In genomic region chr5:98516214-98516613, GRCm38 (mm10) we compare ENCODE assay signal across 42 mouse cellular contexts. TPM values are rescaled to one million over a fixed set of nuclear protein-coding genes. Genes with fewer than 3 reads are reported as not detected.
DNase-seq lines count a peak whose midpoint lies in the region; ATAC-seq lines count a peak whose summit lies in the region.
"Had no signal": no experiment of that assay in that cellular context is flagged by ENCODE, and none has a peak within 500 bp of the region (broad histone marks: within the 10 kb centered on the region; RNA-seq: fewer than 3 reads in every experiment).

No protein-coding gene starts in this region.

- peak; percentile 7 to 68 for DNase-seq in adrenal gland, adult (ENCODE audit: inconsistent age in 2 of 2, low spot score in 1 of 2)
- no peak for DNase-seq in adrenal gland, adult 18-20 months (ENCODE audit: low spot score in 2 of 2)
- DNase-seq in neural tube, embryonic 10.5 days (ENCODE audit: extremely low spot score, low spot score) = peak; percentile 21
- DNase-seq in neural tube, embryonic 11.5 days (ENCODE audit: low spot score) = no peak
- DNase-seq in lung, adult 18-20 months = no peak
- no peak for DNase-seq in kidney, postnatal 36 days
- DNase-seq: cerebellum, adult 2 months; cerebellum, postnatal 25 days; gastrocnemius, adult 2 months; heart, adult 2 months; kidney, adult 11 months; kidney, postnatal 4 days; lung, postnatal 36 days; spleen, adult 18-20 months; thymus, postnatal 14 days had no signal

- no peaks in the 10 kb centered on the region for H3K36me3 ChIP-seq in neural tube, embryonic 15.5 days
- H3K36me3 ChIP-seq in neural tube, embryonic 11.5 days (ENCODE audit: control insufficient read depth, insufficient read depth, low read length) = no peaks in the 10 kb centered on the region
- H3K36me3 ChIP-seq: G1E; heart, embryonic 12.5 days; kidney, embryonic 15.5 days; limb, embryonic 13.5 days; midbrain, embryonic 12.5 days had no signal

- H3K27me3 ChIP-seq in neural tube, embryonic 15.5 days (replicated peaks) = no peaks in the 10 kb centered on the region
- H3K27me3 ChIP-seq in neural tube, embryonic 11.5 days (ENCODE audit: control insufficient read depth, insufficient read depth, low read length) = no peaks in the 10 kb centered on the region
- H3K27me3 ChIP-seq: heart, embryonic 12.5 days; kidney, embryonic 15.5 days; limb, embryonic 13.5 days; midbrain, embryonic 12.5 days; Patski had no signal

- no peaks in the 10 kb centered on the region for H3K9me3 ChIP-seq in neural tube, embryonic 15.5 days (replicated peaks)
- no peaks in the 10 kb centered on the region for H3K9me3 ChIP-seq in neural tube, embryonic 11.5 days (ENCODE audit: control insufficient read depth, low read length)
- H3K9me3 ChIP-seq: heart, embryonic 12.5 days; kidney, embryonic 15.5 days; limb, embryonic 13.5 days; midbrain, embryonic 12.5 days had no signal

- H3K4me2 ChIP-seq in neural tube, embryonic 15.5 days = no peak overlapping the region
- H3K4me2 ChIP-seq in neural tube, embryonic 11.5 days (ENCODE audit: low read depth) = no peak overlapping the region
- H3K4me2 ChIP-seq: heart, embryonic 12.5 days; hindbrain, embryonic 14.5 days; kidney, embryonic 15.5 days; limb, embryonic 13.5 days; liver, embryonic 11.5 days; midbrain, embryonic 12.5 days had no signal

- WGBS in neural tube, embryonic 15.5 days = 33% methylated on average over 7 of the region's 7 CpGs
- WGBS in neural tube, embryonic 11.5 days = 49% methylated on average over 7 of the region's 7 CpGs

- H3K4me1 ChIP-seq in neural tube, embryonic 15.5 days = no peaks in the 10 kb centered on the region
- H3K4me1 ChIP-seq in neural tube, embryonic 11.5 days (ENCODE audit: control insufficient read depth, insufficient read depth, low read length) = no peaks in the 10 kb centered on the region
- H3K4me1 ChIP-seq: heart, embryonic 12.5 days; kidney, embryonic 15.5 days; limb, embryonic 13.5 days; midbrain, embryonic 12.5 days had no signal

- no peak overlapping the region for H3K4me3 ChIP-seq in neural tube, embryonic 15.5 days (replicated peaks)
- no peak overlapping the region for H3K4me3 ChIP-seq in neural tube, embryonic 11.5 days (ENCODE audit: low read depth, low read length)
- H3K4me3 ChIP-seq: erythroblast, embryonic 14.5 days; gastrocnemius, adult 2 months; heart, adult 2 months; heart, embryonic 12.5 days; kidney, embryonic 15.5 days; limb, embryonic 13.5 days; midbrain, embryonic 12.5 days; myocyte had no signal

- ATAC-seq in neural tube, embryonic 15.5 days (ENCODE audit: low FRiP score) = no peak
- ATAC-seq in neural tube, embryonic 11.5 days (ENCODE audit: insufficient read depth, low FRiP score, low TSS enrichment) = peak; percentile 78
- ATAC-seq: forebrain, embryonic 16.5 days; Patski had no signal

- no peak overlapping the region for H3K27ac ChIP-seq in neural tube, embryonic 15.5 days (replicated peaks)
- no peak overlapping the region for H3K27ac ChIP-seq in neural tube, embryonic 11.5 days (ENCODE audit: low read depth, low read length)
- H3K27ac ChIP-seq: gastrocnemius, adult 2 months; heart, adult 2 months; hindbrain, embryonic 14.5 days; kidney, embryonic 15.5 days; limb, embryonic 13.5 days; midbrain, embryonic 12.5 days had no signal

- no peak overlapping the region for H3K9ac ChIP-seq in neural tube, embryonic 15.5 days (replicated peaks)
- no peak overlapping the region for H3K9ac ChIP-seq in neural tube, embryonic 11.5 days (ENCODE audit: low read length)
- H3K9ac ChIP-seq: heart, embryonic 12.5 days; hindbrain, embryonic 14.5 days; kidney, embryonic 15.5 days; limb, embryonic 13.5 days; midbrain, embryonic 12.5 days had no signal

RNA-seq across cellular contexts. Expression of gene Gm11111, which starts 36.3 kb away (rescaled TPM):
- total RNA-seq in adrenal gland, adult 18-20 months (2021) = not detected
- not detected in 2 replicates for polyA plus RNA-seq in neural tube, embryonic 15.5 days (2015; fragmentation: Nextera tagmentation; extraction: Ambion mirVana)
- polyA plus RNA-seq in neural tube, embryonic 11.5 days (2014; fragmentation: Nextera tagmentation; extraction: Ambion mirVana) = not detected in 2 replicates
- total RNA-seq: G1E; gastrocnemius, adult 2 months; gastrocnemius, postnatal 4 days; heart, adult 2 months; hematopoietic stem cell, adult 5-6 weeks; layer of hippocampus, adult 8-10 months; layer of hippocampus, postnatal 25 days; left cerebral cortex, adult 8-10 months; left cerebral cortex, postnatal 36 days; megakaryocyte, adult 5-6 weeks; midbrain, postnatal 0 days had no signal
- polyA plus RNA-seq: cerebellum, adult 2 months; embryonic facial prominence, embryonic 14.5 days; erythroblast, embryonic 14.5 days; forebrain, embryonic 11.5 days; forebrain, embryonic 16.5 days; G1E; heart, adult 2 months; heart, embryonic 12.5 days; heart, postnatal 0 days; hindbrain, embryonic 14.5 days; kidney, embryonic 15.5 days; limb, embryonic 13.5 days; liver, embryonic 11.5 days; liver, embryonic 16.5 days; lung, embryonic 16.5 days; midbrain, embryonic 12.5 days; midbrain, postnatal 0 days; myocyte; Patski; stomach, embryonic 16.5 days; urinary bladder, adult 2 months had no signal

Comparison
In these comparisons a context has a peak if more than half of its experiments do, and no peak if none do; other contexts are left out.
1. DNase-seq: peak in adrenal gland, adult (2 of 2) and neural tube, embryonic 10.5 days (single experiment); none in adrenal gland, adult 18-20 months (0 of 2), neural tube, embryonic 11.5 days (single experiment), lung, adult 18-20 months (0 of 2) and kidney, postnatal 36 days (0 of 2).